Mouse (Mus musculus) kidney, postnatal 4 days (tissue): ENCODE measurements around the gene Lin7c.
"Not testable (repeated sequence)": the region's sequence is repeated elsewhere in the genome, so short reads cannot be mapped to it uniquely, and the experiment has no call there.

Experiments
- DNase-seq, 2 experiments: peaks; one replicate each; pipeline ENCODE4 v3.0.0; 2021; ENCODE audit warnings: mixed read lengths in 2 of 2

The Lin7c gene

GRCm38 (mm10) chr2:109890597-109890996, at the start of gene Lin7c:
Gene Lin7c, plus strand, starts transcription at chr2:109890853.
- DNase-seq = peak; percentile 95 to 97

- DNase-seq = no peak
Observed at GRCm38 (mm10) chr2:109846401-109846800, 44.3 kb upstream of the Lin7c start.

GRCm38 (mm10) chr2:109848305-109848704, 42.3 kb upstream of the Lin7c start:
- DNase-seq = no peak

- peak; percentile 4 to 6 for DNase-seq
Observed at GRCm38 (mm10) chr2:109848715-109849114, 41.9 kb upstream of the Lin7c start.

- DNase-seq = no peak
Observed at GRCm38 (mm10) chr2:109855601-109856000, 35.1 kb upstream of the Lin7c start.

GRCm38 (mm10) chr2:109859671-109860070, 31.0 kb upstream of the Lin7c start:
- DNase-seq = no peak

- DNase-seq = no peak
Observed at GRCm38 (mm10) chr2:109860832-109861231, 29.8 kb upstream of the Lin7c start.

GRCm38 (mm10) chr2:109879429-109879828, 11.2 kb upstream of the Lin7c start:
- not testable (repeated sequence) for DNase-seq

GRCm38 (mm10) chr2:109881111-109881510, 9.5 kb upstream of the Lin7c start:
- DNase-seq = no peak

- DNase-seq = no peak
Observed at GRCm38 (mm10) chr2:109881625-109882024, 9.0 kb upstream of the Lin7c start.

- no peak for DNase-seq
Observed at GRCm38 (mm10) chr2:109884106-109884505, 6.5 kb upstream of the Lin7c start.

- DNase-seq = no peak
Observed at GRCm38 (mm10) chr2:109884507-109884906, 6.1 kb upstream of the Lin7c start.

GRCm38 (mm10) chr2:109890068-109890467, 585 bp upstream of the Lin7c start:
- DNase-seq = no peak

GRCm38 (mm10) chr2:109891031-109891430, 378 bp downstream of the Lin7c start:
- no peak for DNase-seq

GRCm38 (mm10) chr2:109891471-109891870, 818 bp downstream of the Lin7c start:
- no peak for DNase-seq

GRCm38 (mm10) chr2:109896311-109896710, 5.7 kb downstream of the Lin7c start:
- DNase-seq = no peak

- no peak for DNase-seq
Observed at GRCm38 (mm10) chr2:109902869-109903268, 12.2 kb downstream of the Lin7c start.

GRCm38 (mm10) chr2:109904171-109904821, 13.6 kb downstream of the Lin7c start:
- peak; percentile 91 to 92 for DNase-seq

- DNase-seq = no peak
Observed at GRCm38 (mm10) chr2:109909122-109909521, 18.5 kb downstream of the Lin7c start.

GRCm38 (mm10) chr2:109912216-109912615, 21.6 kb downstream of the Lin7c start:
- DNase-seq = no peak

- no peak for DNase-seq
Observed at GRCm38 (mm10) chr2:109912766-109913165, 22.1 kb downstream of the Lin7c start.

GRCm38 (mm10) chr2:109913241-109913640, 22.6 kb downstream of the Lin7c start:
- DNase-seq = no peak

- no peak for DNase-seq
Observed at GRCm38 (mm10) chr2:109914601-109915000, 23.9 kb downstream of the Lin7c start.

GRCm38 (mm10) chr2:109916782-109917495, 26.3 kb downstream of the Lin7c start:
- DNase-seq = no peak
